Mouse (Mus musculus) brain, embryonic 18.5 days (tissue): ENCODE results near the gene BC005537.

Source experiments
- DNase-seq: peaks from one replicate; pipeline ENCODE4 v3.0.0-alpha.2; 2012; ENCODE audit warnings: low read depth, low spot score

BC005537 gene

GRCm38 (mm10) chr13:24841702-24842101 is 40.2 kb downstream of the BC005537 start:
- no peak for DNase-seq

- DNase-seq, result no peak
Measured at GRCm38 (mm10) chr13:24844983-24845955, 43.8 kb downstream of the BC005537 start, which contains the start of gene D130043K22Rik. D130043K22Rik (plus strand) TSS chr13:24845135.

DNA sequence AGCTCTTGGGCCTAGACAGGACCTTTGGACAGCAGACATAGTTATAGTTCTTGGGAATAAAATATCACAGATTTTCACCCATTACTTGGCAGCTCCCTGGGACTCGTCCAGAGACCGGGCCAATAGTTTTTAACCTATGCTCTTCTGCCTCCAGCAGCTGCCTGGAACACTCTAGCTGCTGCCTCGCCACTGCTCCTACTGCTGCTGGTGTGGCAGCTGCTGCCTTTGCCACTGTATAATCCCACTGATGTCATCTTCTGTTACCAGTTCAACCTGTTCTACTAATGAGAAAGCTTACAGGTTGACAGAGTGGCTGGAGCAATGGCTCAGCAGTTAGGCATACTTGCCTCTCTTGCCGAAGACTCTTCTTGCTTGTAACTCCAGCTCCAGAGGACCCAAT is 47.9 kb downstream of the BC005537 start:
- DNase-seq, result no peak

GRCm38 (mm10) chr13:24851989-24852388 is 50.5 kb downstream of the BC005537 start:
- DNase-seq, result no peak

- DNase-seq, result no peak
Measured at GRCm38 (mm10) chr13:24852570-24852969, 51.1 kb downstream of the BC005537 start.

DNA sequence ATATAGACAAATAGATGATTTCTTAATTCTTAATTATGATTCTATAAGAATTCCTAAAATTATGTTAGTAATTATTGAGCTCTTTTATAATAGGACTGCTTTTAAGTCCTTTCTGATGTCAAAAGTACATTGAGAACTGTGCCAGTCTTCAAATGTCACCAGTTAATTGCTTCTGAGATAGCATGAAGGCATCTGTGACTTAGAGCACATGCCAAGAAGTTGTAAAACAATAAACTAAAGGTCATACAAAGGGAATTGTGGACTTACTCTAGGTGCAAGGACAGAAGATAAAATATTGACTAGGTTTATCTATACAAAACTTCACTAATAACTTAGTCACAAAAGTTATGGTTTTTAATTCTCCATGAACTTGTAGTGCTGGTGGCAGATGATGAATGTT is 57.7 kb downstream of the BC005537 start:
- DNase-seq, result no peak

- DNase-seq, result no peak
Measured at GRCm38 (mm10) chr13:24861084-24861483, 59.6 kb downstream of the BC005537 start.

DNA sequence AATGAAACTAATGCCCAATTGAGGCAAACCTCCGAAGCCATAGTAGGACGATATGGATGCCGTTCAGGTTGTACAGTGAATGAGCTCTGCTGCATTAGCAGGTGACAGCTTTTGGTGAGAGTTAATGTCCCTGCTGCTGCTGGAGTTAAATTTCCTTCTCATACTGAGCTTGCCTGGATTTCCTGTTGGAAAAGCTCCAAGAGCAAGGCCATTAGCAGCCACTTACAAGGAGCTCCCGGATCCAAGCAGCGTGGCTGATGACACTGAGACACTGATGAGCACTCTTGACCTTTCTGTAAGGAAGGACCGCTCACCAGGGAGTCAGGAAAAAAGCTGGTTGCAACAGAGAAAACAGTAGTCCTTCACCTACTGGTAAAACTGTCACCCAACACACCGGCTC is 60.6 kb downstream of the BC005537 start:
- DNase-seq, result no peak

GRCm38 (mm10) chr13:24862520-24862919 is 61.1 kb downstream of the BC005537 start:
- no peak for DNase-seq
